Mouse (Mus musculus): ENCODE results near the gene Pced1a. TPM values are rescaled to one million over a fixed set of nuclear protein-coding genes. Genes with fewer than 3 reads are reported as not detected.

Gene Pced1a
- polyA plus RNA-seq, 1 experiment from 2014 or later, result 15.9 TPM

DNA sequence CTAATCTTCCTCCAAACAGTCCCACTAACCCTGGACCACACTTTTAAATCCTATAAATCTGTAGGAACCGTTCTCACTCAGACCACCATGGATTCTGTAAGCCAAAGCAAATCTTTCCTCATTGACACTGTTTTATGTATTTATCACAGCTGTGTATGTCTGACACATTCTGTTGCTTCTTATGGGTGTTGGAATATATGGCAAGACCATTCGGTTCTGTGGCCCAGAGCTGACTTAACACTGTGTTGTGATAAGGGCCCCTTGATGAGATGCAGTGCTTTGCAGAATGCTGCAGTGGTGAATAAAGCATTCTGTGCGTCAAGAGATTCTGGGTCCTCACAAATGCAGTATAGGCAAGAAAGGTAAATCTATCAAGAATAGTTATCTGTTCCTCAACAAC is 7.7 kb upstream of the Pced1a start:
- WGBS, result 81% methylated on average over 3 of the region's 3 CpGs
- ATAC-seq (ENCODE audit: borderline replicate concordance, extremely low read depth, low FRiP score, low TSS enrichment), result no peak

DNA sequence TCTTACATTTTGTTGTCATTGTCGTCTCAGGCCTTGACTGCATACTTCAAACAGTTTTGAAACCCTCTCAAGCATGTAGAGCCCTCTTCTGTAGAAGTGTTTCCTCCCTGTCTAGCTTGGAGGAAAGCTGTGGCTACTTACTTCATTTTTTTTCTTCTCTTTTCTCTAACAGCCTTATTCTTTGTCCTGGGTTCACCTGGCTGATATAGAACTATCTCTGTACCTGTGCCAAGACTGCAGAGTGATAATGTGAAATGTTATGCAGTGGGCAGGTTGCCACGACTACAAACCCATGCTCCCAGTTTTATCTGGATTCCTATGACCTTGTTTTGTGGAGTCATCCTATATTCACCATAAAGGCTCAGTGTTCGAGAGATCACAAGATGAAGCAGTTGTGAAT is 6.0 kb upstream of the Pced1a start:
- no peak for ATAC-seq (ENCODE audit: borderline replicate concordance, extremely low read depth, low FRiP score, low TSS enrichment)

More for the DNA sequence above, 7.7 kb upstream of the Pced1a start:
- H3K9me3 ChIP-seq, result no peaks in the 10 kb centered on the region
- H3K4me2 ChIP-seq, result no peak overlapping the region
- no peaks in the 10 kb centered on the region for H3K27me3 ChIP-seq
- H3K4me3 ChIP-seq, result no peak overlapping the region
- peaks cover 3% of the 10 kb centered on the region; the same call in 1 of the 2 replicates for H3K4me1 ChIP-seq
- no peaks in the 10 kb centered on the region; the same call in 1 of the 2 replicates for H3K36me3 ChIP-seq
- H3K9ac ChIP-seq, result no peak overlapping the region
- H3K27ac ChIP-seq, result no peak overlapping the region

DNA sequence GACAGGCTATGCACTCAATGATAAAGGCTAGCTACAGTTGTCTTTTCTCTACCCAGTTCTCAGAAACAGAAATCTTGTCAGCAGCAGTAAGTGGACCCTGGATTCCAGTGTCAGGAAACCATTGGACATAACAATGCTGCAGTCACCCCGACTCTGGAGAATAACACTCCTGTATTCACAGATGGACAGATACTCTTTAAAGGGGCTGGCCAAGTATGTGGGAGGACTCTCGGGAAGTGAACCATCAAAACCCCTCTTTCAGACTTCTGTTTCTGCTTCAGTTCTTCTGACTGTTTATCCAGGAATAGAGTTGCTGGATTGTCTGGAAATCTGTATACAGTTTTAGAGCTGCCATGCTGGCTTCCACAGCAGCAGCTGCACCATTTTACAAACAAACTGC is 5.3 kb upstream of the Pced1a start:
- no peak overlapping the region for H3K9ac ChIP-seq
- no peaks in the 10 kb centered on the region; the same call in 1 of the 2 replicates for H3K36me3 ChIP-seq
- no peak overlapping the region for H3K27ac ChIP-seq
- ATAC-seq (ENCODE audit: borderline replicate concordance, extremely low read depth, low FRiP score, low TSS enrichment), result no peak
- H3K9me3 ChIP-seq, result no peaks in the 10 kb centered on the region
- no peak overlapping the region for H3K4me3 ChIP-seq
- 52% methylated on average over 2 of the region's 2 CpGs for WGBS
- peaks cover 9% of the 10 kb centered on the region for H3K4me1 ChIP-seq
- H3K4me2 ChIP-seq, result no peak overlapping the region
- no peaks in the 10 kb centered on the region for H3K27me3 ChIP-seq

More for the DNA sequence above, 6.0 kb upstream of the Pced1a start:
- Histone ChIP-seq H3K4me2 (no peak overlapping the region), H3K27me3 (no peaks in the 10 kb centered on the region), H3K9ac (no peak overlapping the region), H3K27ac (no peak overlapping the region), H3K9me3 (no peaks in the 10 kb centered on the region), H3K4me1 (peaks cover 3% of the 10 kb centered on the region), H3K36me3 (no peaks in the 10 kb centered on the region; the same call in 1 of the 2 replicates), H3K4me3 (no peak overlapping the region)
- 58% methylated on average over 3 of the region's 3 CpGs for WGBS

DNA sequence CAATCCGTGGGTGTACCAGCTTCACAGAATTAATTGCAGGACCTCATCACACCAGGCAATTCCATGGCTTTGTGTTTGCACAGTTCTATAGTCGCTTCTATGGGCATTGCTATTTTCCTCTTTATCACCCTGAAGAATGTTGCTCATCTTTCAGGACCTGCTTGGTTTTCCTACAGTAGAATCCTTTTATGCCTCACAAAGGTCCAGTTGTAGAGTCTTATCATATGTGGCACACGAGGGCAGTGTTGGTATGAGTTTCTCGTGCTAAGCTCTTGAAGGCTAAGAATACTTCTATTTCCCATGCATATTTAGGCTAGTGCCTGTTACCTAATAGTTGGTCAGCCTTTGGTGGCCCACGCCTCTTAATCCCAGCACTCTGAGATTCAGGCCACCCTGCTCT is 611 bp upstream of the Pced1a start:
- Histone ChIP-seq H3K27ac (peak overlapping the region; percentile 89; the same call in 1 of the 2 replicates), H3K4me1 (peaks cover 19% of the 10 kb centered on the region), H3K4me3 (peak overlapping the region; percentile 68), H3K9me3 (no peaks in the 10 kb centered on the region), H3K36me3 (no peaks in the 10 kb centered on the region), H3K27me3 (no peaks in the 10 kb centered on the region), H3K9ac (peak overlapping the region; percentile 73), H3K4me2 (peak overlapping the region; percentile 86)
- WGBS, result 28% methylated on average over 5 of the region's 5 CpGs
- no peak for ATAC-seq (ENCODE audit: borderline replicate concordance, extremely low read depth, low FRiP score, low TSS enrichment)

DNA sequence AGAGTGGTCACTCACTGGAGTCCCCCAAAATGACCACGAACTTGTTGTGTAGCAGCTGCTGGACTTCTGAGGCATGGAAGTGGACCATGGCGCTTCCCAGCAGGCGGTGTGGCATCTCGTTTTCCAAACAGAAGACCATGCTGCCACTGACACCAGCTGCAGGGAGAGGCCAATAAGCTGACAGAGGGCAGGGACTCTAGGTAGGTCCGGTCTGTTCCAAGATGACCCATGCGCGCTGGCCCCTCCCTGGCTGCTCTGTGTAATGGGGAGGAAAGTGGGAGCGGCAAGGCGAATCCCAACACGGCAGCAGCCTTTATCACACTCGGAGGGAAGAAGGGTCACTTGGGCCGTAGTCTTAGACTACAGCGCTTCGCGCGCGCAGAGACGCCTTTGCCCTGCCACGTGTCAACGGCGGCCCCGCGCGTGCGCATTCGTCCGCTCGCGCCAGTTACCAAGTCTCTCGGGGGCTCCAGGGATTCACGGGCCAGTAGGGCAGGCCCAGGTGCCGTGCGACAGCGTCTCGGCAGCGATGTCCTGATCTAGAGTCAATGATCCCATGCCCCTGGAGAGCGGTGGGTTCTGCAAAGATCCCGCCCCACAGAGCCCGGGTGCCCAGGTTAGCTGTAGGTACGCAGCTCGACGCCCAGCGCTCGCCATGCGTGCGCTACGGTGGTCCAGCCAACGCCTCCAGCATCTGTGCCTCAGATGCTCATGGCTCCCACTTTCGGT is 940 bp downstream of the Pced1a start:
- Histone ChIP-seq H3K9ac (peak overlapping the region; percentile 73), H3K27me3 (no peaks in the 10 kb centered on the region), H3K4me3 (peak overlapping the region; percentile 68), H3K9me3 (no peaks in the 10 kb centered on the region), H3K27ac (peak overlapping the region; percentile 89), H3K4me2 (peak overlapping the region; percentile 86), H3K36me3 (no peaks in the 10 kb centered on the region), H3K4me1 (peaks cover 17% of the 10 kb centered on the region)
- WGBS, result 12% methylated on average over 48 of the region's 49 CpGs
- peak; percentile 51; the same call in 1 of the 2 replicates for ATAC-seq (ENCODE audit: borderline replicate concordance, extremely low read depth, low FRiP score, low TSS enrichment)

DNA sequence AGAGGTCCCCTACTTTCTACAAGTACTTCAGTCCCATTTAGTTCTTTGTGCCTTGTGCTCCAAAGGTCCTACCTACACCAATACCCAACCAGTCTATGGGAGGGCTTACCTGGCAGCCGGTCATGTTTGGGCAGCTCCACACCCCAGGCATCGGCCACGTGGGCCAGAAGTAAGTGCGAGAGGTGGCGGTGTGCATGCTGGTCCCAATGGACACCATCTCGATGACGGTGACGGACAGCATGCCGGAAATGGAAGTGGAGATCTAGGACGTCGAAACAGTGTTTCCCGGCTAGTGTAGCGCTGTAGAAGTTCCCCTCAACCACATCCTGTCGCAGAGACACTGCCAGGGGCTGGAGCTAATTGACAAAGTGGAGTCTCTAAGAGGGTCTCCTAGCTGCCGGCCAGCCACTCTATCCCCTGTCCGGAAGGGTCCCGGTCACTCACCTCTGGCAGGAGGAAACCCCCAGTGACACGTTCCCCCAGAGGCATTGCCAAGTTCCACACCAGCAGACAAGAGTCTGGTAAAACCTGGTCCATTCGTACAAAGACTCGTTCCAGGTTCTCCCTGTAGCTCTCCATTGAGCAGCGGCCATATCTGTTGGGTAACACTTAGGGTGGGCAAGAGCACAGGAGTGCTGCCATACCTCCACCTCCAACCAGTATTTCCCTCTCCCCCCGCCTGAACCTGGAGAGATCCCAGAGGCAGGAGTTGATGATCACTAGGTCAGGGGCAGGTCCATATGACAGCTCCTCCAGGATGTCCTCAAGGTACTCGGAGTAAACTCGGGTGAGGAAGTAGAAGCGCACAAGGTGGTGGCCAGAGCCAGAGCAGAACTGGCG is 2.5 kb downstream of the Pced1a start:
- Histone ChIP-seq H3K4me3 (no peak overlapping the region), H3K9me3 (no peaks in the 10 kb centered on the region), H3K27me3 (no peaks in the 10 kb centered on the region), H3K36me3 (no peaks in the 10 kb centered on the region), H3K27ac (no peak overlapping the region), H3K4me1 (peaks cover 17% of the 10 kb centered on the region), H3K9ac (no peak overlapping the region), H3K4me2 (no peak overlapping the region)
- WGBS, result 94% methylated on average over 26 of the region's 26 CpGs
- no peak for ATAC-seq (ENCODE audit: borderline replicate concordance, extremely low read depth, low FRiP score, low TSS enrichment)

DNA sequence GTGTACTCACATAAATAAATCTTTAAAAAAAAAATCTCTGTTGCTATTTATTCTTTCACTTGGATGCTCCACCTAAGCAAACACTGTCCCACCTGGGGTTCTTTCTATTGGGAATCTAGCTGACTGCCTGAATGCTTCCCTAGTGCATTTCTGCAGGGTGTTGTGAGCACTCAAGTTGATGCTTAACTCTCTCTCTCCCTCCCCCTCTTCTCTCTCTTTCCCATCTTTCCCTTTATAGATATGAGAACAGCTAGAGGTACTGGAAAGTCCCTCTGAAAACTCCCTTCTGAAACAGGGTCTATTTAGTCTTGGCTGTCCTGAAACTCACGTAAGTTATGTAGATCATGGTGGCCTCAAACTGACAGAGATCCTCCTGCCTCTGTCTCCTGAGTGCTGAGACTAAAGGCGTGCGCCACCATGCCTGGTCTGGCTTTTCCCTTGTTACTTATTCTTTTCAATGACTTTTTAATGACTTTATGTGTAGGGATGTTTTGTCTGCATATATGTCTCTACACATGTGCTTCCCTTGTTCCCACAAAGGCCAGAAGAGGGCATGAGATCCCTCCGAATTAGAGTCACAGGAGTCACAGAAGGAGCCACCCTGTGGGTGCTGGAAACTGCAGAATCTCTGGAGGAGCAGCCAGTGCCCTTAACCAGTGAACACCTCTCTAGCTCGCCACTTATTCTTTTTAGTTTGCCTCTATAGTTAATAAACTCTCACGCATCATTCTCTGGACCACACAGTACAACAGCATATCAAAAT is 10.2 kb downstream of the Pced1a start:
- Histone ChIP-seq H3K27ac (no peak overlapping the region), H3K4me2 (no peak overlapping the region)
- 71% methylated on average over 6 of the region's 6 CpGs for WGBS

DNA sequence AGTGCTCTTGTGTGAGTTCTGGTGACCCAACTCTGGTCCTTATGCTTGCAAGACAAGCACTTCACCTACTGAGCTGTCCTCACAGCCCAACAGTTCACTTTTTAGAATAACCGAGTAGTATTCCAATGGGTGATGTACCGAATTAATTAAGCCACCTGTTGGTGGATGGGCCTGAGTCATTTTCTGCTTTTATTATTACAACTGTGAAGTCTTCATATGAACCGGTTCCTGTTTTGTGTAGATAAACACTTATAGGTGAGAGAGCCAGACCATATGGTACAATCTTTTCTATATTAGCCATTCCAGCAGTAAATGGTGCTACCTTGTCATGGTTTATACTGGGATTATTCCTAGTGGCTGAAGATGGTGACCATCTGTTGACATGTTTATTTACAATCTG is 11.7 kb downstream of the Pced1a start:
- Histone ChIP-seq H3K36me3 (no peaks in the 10 kb centered on the region), H3K27me3 (no peaks in the 10 kb centered on the region), H3K9ac (no peak overlapping the region), H3K4me1 (no peaks in the 10 kb centered on the region), H3K4me3 (no peak overlapping the region), H3K27ac (no peak overlapping the region), H3K9me3 (no peaks in the 10 kb centered on the region), H3K4me2 (no peak overlapping the region)
- 64% methylated on average over 3 of the region's 3 CpGs for WGBS
- ATAC-seq (ENCODE audit: borderline replicate concordance, extremely low read depth, low FRiP score, low TSS enrichment), result no peak

More for the DNA sequence above, 10.2 kb downstream of the Pced1a start:
- Histone ChIP-seq H3K27me3 (no peaks in the 10 kb centered on the region), H3K36me3 (no peaks in the 10 kb centered on the region), H3K4me1 (no peaks in the 10 kb centered on the region), H3K9ac (no peak overlapping the region), H3K9me3 (no peaks in the 10 kb centered on the region), H3K4me3 (no peak overlapping the region)
- ATAC-seq (ENCODE audit: borderline replicate concordance, extremely low read depth, low FRiP score, low TSS enrichment), result no peak

DNA sequence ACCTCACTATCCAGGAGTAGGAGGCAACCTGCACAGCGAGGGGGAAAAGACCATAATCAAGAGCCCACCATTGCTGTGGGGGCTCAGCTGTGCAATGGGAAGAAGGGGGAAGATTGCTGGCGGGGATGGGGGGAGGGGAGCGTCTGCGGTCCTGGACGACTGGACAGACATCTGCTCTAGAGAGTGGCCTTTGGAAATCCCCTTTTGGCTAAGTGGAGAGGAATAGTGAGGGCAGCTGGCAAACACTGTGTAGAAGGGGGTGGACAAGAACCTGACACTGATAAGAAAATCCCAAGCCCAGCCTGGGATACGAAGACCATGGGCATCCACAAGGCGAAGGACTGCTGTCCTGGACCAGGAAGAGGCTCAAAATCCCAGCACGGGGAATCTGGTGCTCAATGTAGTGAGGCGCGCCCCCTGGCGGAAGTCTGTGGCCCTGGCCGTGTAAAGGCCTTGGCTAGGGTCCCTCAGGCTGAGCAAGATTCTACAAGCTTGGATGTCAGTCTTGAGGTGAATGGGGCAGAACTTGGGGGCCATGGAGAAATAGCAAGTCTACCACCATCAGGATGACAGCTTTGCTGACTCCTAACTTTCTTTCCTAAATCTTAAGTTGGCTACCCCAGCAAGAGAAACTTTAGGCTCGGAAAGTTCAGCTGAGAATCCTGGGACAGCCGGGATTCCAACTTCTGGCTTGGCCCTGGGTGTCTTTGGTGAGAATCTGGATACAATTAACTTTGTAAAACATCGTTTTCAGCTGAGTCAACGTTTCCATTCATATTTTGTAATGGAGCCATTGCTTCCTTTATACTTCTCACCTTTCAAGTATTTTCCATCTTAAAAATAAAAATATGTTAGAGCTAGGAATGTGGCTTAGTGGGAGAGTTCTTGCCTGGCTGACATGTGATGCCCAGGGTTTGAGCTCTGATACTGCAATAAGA is 12.7 kb downstream of the Pced1a start:
- no peak overlapping the region for H3K9ac ChIP-seq
- H3K9me3 ChIP-seq, result no peaks in the 10 kb centered on the region
- no peak overlapping the region for H3K27ac ChIP-seq
- H3K4me2 ChIP-seq, result no peak overlapping the region
- ATAC-seq (ENCODE audit: borderline replicate concordance, extremely low read depth, low FRiP score, low TSS enrichment), result peak; percentile 47; the same call in 1 of the 2 replicates
- no peaks in the 10 kb centered on the region for H3K4me1 ChIP-seq
- H3K36me3 ChIP-seq, result no peaks in the 10 kb centered on the region
- 34% methylated on average over 16 of the region's 16 CpGs for WGBS
- H3K4me3 ChIP-seq, result no peak overlapping the region
- no peaks in the 10 kb centered on the region for H3K27me3 ChIP-seq

DNA sequence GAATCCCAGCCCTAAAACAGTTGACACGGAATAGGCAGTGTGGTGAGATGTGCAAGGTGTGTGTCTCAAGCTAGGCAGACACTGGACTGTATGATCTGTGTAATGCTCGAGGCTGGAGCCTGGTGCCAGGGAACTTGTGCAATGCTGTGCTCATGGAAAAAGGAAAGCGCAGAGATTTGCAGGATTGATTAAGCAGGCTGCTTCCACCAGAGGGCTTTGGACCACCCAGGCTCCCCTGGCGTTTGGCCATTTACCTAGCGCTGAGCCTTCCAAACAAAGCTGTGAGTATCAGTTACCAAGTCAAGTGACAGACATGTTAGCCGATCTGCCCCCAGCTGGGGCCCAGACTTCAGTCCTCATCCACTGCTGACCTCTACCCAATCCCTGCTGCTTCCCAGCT is 16.3 kb downstream of the Pced1a start:
- Histone ChIP-seq H3K27ac (no peak overlapping the region), H3K27me3 (no peaks in the 10 kb centered on the region), H3K9me3 (no peaks in the 10 kb centered on the region), H3K36me3 (no peaks in the 10 kb centered on the region), H3K9ac (no peak overlapping the region), H3K4me2 (no peak overlapping the region), H3K4me1 (no peaks in the 10 kb centered on the region), H3K4me3 (no peak overlapping the region)
- 5% methylated on average over 6 of the region's 6 CpGs for WGBS
- ATAC-seq (ENCODE audit: borderline replicate concordance, extremely low read depth, low FRiP score, low TSS enrichment), result no peak; the same call in 1 of the 2 replicates

DNA sequence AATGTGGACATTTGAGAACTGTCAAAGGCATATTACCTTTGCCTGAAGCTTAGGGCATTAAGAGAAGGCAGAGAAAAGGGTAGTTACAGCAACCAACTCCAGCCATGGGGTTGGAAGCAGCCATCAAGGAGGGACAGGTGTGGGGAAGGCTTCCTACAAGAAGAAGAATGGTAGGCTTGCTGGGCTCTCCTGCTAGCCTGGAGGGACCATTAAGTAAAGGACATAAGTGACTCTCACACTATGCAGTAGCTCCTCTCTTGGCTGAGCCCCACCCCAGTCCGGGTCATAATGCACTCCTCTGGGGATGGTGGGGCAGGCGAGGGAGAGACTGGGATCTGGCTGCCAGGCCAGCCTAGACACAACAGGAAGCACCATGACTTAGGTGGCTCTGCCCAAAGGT is 18.3 kb downstream of the Pced1a start, which contains the start of gene Tmem239:
Tmem239 (plus strand) TSS at position 301 of the 400 bp plus-strand sequence.
- Histone ChIP-seq H3K27me3 (no peaks in the 10 kb centered on the region), H3K9me3 (no peaks in the 10 kb centered on the region), H3K4me3 (no peak within 1 kb of the TSS), H3K36me3 (no peaks in the 10 kb centered on the region), H3K4me1 (no peaks in the 10 kb centered on the region), H3K27ac (no peak within 1 kb of the TSS), H3K9ac (no peak within 1 kb of the TSS), H3K4me2 (no peak within 1 kb of the TSS)
- ATAC-seq (ENCODE audit: borderline replicate concordance, extremely low read depth, low FRiP score, low TSS enrichment), result 0 out of 2 replicates have a peak, but pooled peaks have one; percentile 32
- whole genome bisulfite sequencing, result 85% methylated on average over 2 of the region's 2 CpGs
